Mouse (Mus musculus) cerebellum, adult 2 months (tissue): ENCODE data around the gene Olfr522.

Source experiments
- CTCF ChIP-seq: fragments of 200-500 bp; IDR thresholded peaks from 2 replicates; pipeline ENCODE4 v1.5.1; 2011; ENCODE audit warnings: low read depth, mild to moderate bottlenecking, control low read depth, low read length, moderate library complexity, borderline replicate concordance; ENCODE audit not compliant: insufficient read depth
- POLR2A ChIP-seq: fragments of 200-500 bp; IDR thresholded peaks from 2 replicates; pipeline ENCODE4 v1.6.1; 2011; ENCODE audit warnings: low read length, control low read depth, borderline replicate concordance; ENCODE audit not compliant: insufficient read depth

GRCm38 (mm10) chr7:140194031-140194430, 29.5 kb upstream of the Olfr522 start:
- no peak for TF ChIP-seq CTCF
- no peak for TF ChIP-seq POLR2A
